Mouse (Mus musculus): ENCODE results near the gene Trpm3. TPM values are rescaled to one million over a fixed set of nuclear protein-coding genes. Genes with fewer than 3 reads are reported as not detected.

Trpm3 gene
- total and polyA plus RNA-seq, 2 experiments from 2014 or later: 19.1 to 64.7 TPM

- no peaks in the 10 kb centered on the region for H3K4me1 ChIP-seq (ENCODE audit: insufficient read depth, low read length)
- ATAC-seq (ENCODE audit: low FRiP score) (no peak), DNase-seq (ENCODE audit: low spot score) (no peak)
- no peaks in the 10 kb centered on the region for H3K27me3 ChIP-seq (ENCODE audit: insufficient read depth, low read length)
- H3K27ac ChIP-seq (ENCODE audit: low read depth, low read length): no peak overlapping the region
- H3K9ac ChIP-seq (replicated peaks; ENCODE audit: low read length, poor library complexity, severe bottlenecking): no peak overlapping the region
- WGBS: 83% methylated on average over 3 of the region's 3 CpGs
- no peak overlapping the region for H3K4me3 ChIP-seq (ENCODE audit: low read depth, low read length)
- TF ChIP-seq CTCF (IDR thresholded peaks at IDR 0.05): no peak
- no peak overlapping the region for H3K4me2 ChIP-seq (ENCODE audit: low read depth, low read length, poor library complexity, severe bottlenecking)
- no peaks in the 10 kb centered on the region for H3K9me3 ChIP-seq (ENCODE audit: low read length)
- no peaks in the 10 kb centered on the region for H3K36me3 ChIP-seq (ENCODE audit: insufficient read depth, low read length)
Observed at GRCm38 (mm10) chr19:22952480-22952879, 813.6 kb downstream of the Trpm3 start.

- no peak for DNase-seq (ENCODE audit: low spot score)
- Histone ChIP-seq H3K27ac (ENCODE audit: low read depth, low read length) (no peak overlapping the region), H3K4me3 (ENCODE audit: low read depth, low read length) (no peak overlapping the region), H3K27me3 (ENCODE audit: insufficient read depth, low read length) (no peaks in the 10 kb centered on the region), H3K4me1 (ENCODE audit: insufficient read depth, low read length) (0 out of 2 replicates have a peak, but pooled peaks cover 2% of the 10 kb centered on the region), H3K36me3 (ENCODE audit: insufficient read depth, low read length) (no peaks in the 10 kb centered on the region), H3K9me3 (ENCODE audit: low read length) (no peaks in the 10 kb centered on the region), H3K4me2 (ENCODE audit: low read depth, low read length, poor library complexity, severe bottlenecking) (no peak overlapping the region), H3K9ac (replicated peaks; ENCODE audit: low read length, poor library complexity, severe bottlenecking) (no peak overlapping the region)
- TF ChIP-seq CTCF (IDR thresholded peaks at IDR 0.05): no peak
- ATAC-seq (ENCODE audit: low FRiP score): no peak
- 93% methylated on average over 4 of the region's 4 CpGs for WGBS
Observed at GRCm38 (mm10) chr19:22953191-22953590, 814.3 kb downstream of the Trpm3 start.

- H3K27me3 ChIP-seq (ENCODE audit: insufficient read depth, low read length): no peaks in the 10 kb centered on the region
- DNase-seq (ENCODE audit: low spot score) (peak; percentile 56), ATAC-seq (ENCODE audit: low FRiP score) (peak; percentile 53; the same call in 1 of the 2 replicates)
- peak overlapping the region; percentile 38; the same call in 1 of the 2 replicates for H3K27ac ChIP-seq (ENCODE audit: low read depth, low read length)
- no peak overlapping the region for H3K4me2 ChIP-seq (ENCODE audit: low read depth, low read length, poor library complexity, severe bottlenecking)
- H3K4me1 ChIP-seq (ENCODE audit: insufficient read depth, low read length): peaks cover 7% of the 10 kb centered on the region
- TF ChIP-seq CTCF (IDR thresholded peaks at IDR 0.05): no peak
- no peaks in the 10 kb centered on the region for H3K9me3 ChIP-seq (ENCODE audit: low read length)
- no peak overlapping the region for H3K4me3 ChIP-seq (ENCODE audit: low read depth, low read length)
- WGBS: 29% methylated on average over 4 of the region's 4 CpGs
- H3K36me3 ChIP-seq (ENCODE audit: insufficient read depth, low read length): no peaks in the 10 kb centered on the region
- no peak overlapping the region for H3K9ac ChIP-seq (replicated peaks; ENCODE audit: low read length, poor library complexity, severe bottlenecking)
Observed at GRCm38 (mm10) chr19:22958414-22958813, 819.6 kb downstream of the Trpm3 start.

GRCm38 (mm10) chr19:22960450-22961265, 821.8 kb downstream of the Trpm3 start:
- ATAC-seq (ENCODE audit: low FRiP score) (no peak), DNase-seq (ENCODE audit: low spot score) (no peak)
- Histone ChIP-seq H3K4me2 (ENCODE audit: low read depth, low read length, poor library complexity, severe bottlenecking) (no peak overlapping the region), H3K27me3 (ENCODE audit: insufficient read depth, low read length) (no peaks in the 10 kb centered on the region), H3K27ac (ENCODE audit: low read depth, low read length) (no peak overlapping the region), H3K4me1 (ENCODE audit: insufficient read depth, low read length) (peaks cover 7% of the 10 kb centered on the region), H3K9me3 (ENCODE audit: low read length) (no peaks in the 10 kb centered on the region), H3K4me3 (ENCODE audit: low read depth, low read length) (no peak overlapping the region), H3K9ac (replicated peaks; ENCODE audit: low read length, poor library complexity, severe bottlenecking) (no peak overlapping the region), H3K36me3 (ENCODE audit: insufficient read depth, low read length) (no peaks in the 10 kb centered on the region)
- peak; percentile 38 for TF ChIP-seq CTCF (IDR thresholded peaks at IDR 0.05)
- WGBS: 69% methylated on average over 14 of the region's 14 CpGs

GRCm38 (mm10) chr19:22962001-22962708, 823.3 kb downstream of the Trpm3 start:
- no peaks in the 10 kb centered on the region for H3K9me3 ChIP-seq (ENCODE audit: low read length)
- no peak overlapping the region for H3K9ac ChIP-seq (replicated peaks; ENCODE audit: low read length, poor library complexity, severe bottlenecking)
- TF ChIP-seq CTCF (IDR thresholded peaks at IDR 0.05): peak; percentile 49; the same call in 1 of the 2 replicates
- H3K27ac ChIP-seq (ENCODE audit: low read depth, low read length): no peak overlapping the region
- ATAC-seq (ENCODE audit: low FRiP score) (no peak), DNase-seq (ENCODE audit: low spot score) (no peak)
- H3K27me3 ChIP-seq (ENCODE audit: insufficient read depth, low read length): no peaks in the 10 kb centered on the region
- no peaks in the 10 kb centered on the region for H3K36me3 ChIP-seq (ENCODE audit: insufficient read depth, low read length)
- WGBS: 39% methylated on average over 12 of the region's 12 CpGs
- no peak overlapping the region for H3K4me2 ChIP-seq (ENCODE audit: low read depth, low read length, poor library complexity, severe bottlenecking)
- peaks cover 7% of the 10 kb centered on the region for H3K4me1 ChIP-seq (ENCODE audit: insufficient read depth, low read length)
- no peak overlapping the region for H3K4me3 ChIP-seq (ENCODE audit: low read depth, low read length)

- no peak overlapping the region for H3K4me3 ChIP-seq (ENCODE audit: low read depth, low read length)
- 56% methylated on average over 8 of the region's 8 CpGs for WGBS
- ATAC-seq (ENCODE audit: low FRiP score) (no peak), DNase-seq (ENCODE audit: low spot score) (no peak)
- no peak overlapping the region for H3K9ac ChIP-seq (replicated peaks; ENCODE audit: low read length, poor library complexity, severe bottlenecking)
- no peaks in the 10 kb centered on the region for H3K36me3 ChIP-seq (ENCODE audit: insufficient read depth, low read length)
- no peak overlapping the region for H3K4me2 ChIP-seq (ENCODE audit: low read depth, low read length, poor library complexity, severe bottlenecking)
- H3K27ac ChIP-seq (ENCODE audit: low read depth, low read length): no peak overlapping the region
- peaks cover 7% of the 10 kb centered on the region for H3K4me1 ChIP-seq (ENCODE audit: insufficient read depth, low read length)
- TF ChIP-seq CTCF (IDR thresholded peaks at IDR 0.05): no peak
- H3K27me3 ChIP-seq (ENCODE audit: insufficient read depth, low read length): no peaks in the 10 kb centered on the region
- no peaks in the 10 kb centered on the region for H3K9me3 ChIP-seq (ENCODE audit: low read length)
Observed at GRCm38 (mm10) chr19:22962731-22963130, 823.9 kb downstream of the Trpm3 start.
